Mouse (Mus musculus): Measurements from ENCODE around the gene Otud7b.

GRCm38 (mm10) chr3:96170976-96171545 lies 66.7 kb downstream of the Otud7b start:
- no peak for TF ChIP-seq EP300 (IDR thresholded peaks at IDR 0.05; ENCODE audit: insufficient read depth, low read depth, low read length)
- no peak for TF ChIP-seq POLR2A (IDR thresholded peaks at IDR 0.05; ENCODE audit: insufficient read depth, low read length)
